28 mouse cellular contexts compared by ENCODE assay signal in genomic region chr7:120409447-120409846, GRCm38 (mm10). TPM values are rescaled to one million over a fixed set of nuclear protein-coding genes. Genes with fewer than 3 reads are reported as not detected.
A peak's percentile ranks its signal among the peaks of the same experiment; 100 is the strongest.
DNase-seq lines count a peak whose midpoint lies in the region; ATAC-seq and TF ChIP-seq lines count a peak whose summit lies in the region.
"Had no signal": no experiment of that assay in that cellular context is flagged by ENCODE, and none has a peak within 500 bp of the region (broad histone marks: within the 10 kb centered on the region; RNA-seq: fewer than 3 reads in every experiment).

Gene Abca16, plus strand, starts transcription at chr7:120409647.

- WGBS in hindbrain, embryonic 10.5 days = 79% methylated on average over 10 of the region's 10 CpGs
- 81% methylated on average over 10 of the region's 10 CpGs for WGBS in hindbrain, embryonic 14.5 days
- 83% methylated on average over 10 of the region's 10 CpGs for WGBS in midbrain, embryonic 13.5 days

- ATAC-seq in hindbrain, embryonic 14.5 days (ENCODE audit: low FRiP score) = no peak
- ATAC-seq in midbrain, embryonic 13.5 days = no peak
- ATAC-seq: forebrain, embryonic 13.5 days; inflammation-experienced regulatory T-cells, adult 6 months; liver, embryonic 12.5 days had no signal

- H3K9ac ChIP-seq in hindbrain, embryonic 14.5 days = no peak within 1 kb of the TSS
- H3K9ac ChIP-seq in ES-E14 (ENCODE audit: insufficient read depth, low read depth, low read length, poor library complexity, severe bottlenecking) = no peak within 1 kb of the TSS
- no peak within 1 kb of the TSS for H3K9ac ChIP-seq in midbrain, embryonic 13.5 days (replicated peaks)
- H3K9ac ChIP-seq: embryonic facial prominence, embryonic 12.5 days; forebrain, embryonic 13.5 days; hindbrain, embryonic 12.5 days; limb, embryonic 12.5 days; liver, embryonic 12.5 days; midbrain, embryonic 12.5 days; neural tube, embryonic 12.5 days had no signal

- TF ChIP-seq CTCF in E14TG2a.4 (conservative IDR thresholded peaks at IDR 0.05; ENCODE audit: low read length) = no peak
- no peak for TF ChIP-seq CTCF in testis, adult 2 months (IDR thresholded peaks at IDR 0.05; ENCODE audit: control insufficient read depth, insufficient read depth, insufficient replicate concordance, low read depth, low read length)

- H3K27ac ChIP-seq in hindbrain, embryonic 10.5 days = no peak within 1 kb of the TSS
- no peak within 1 kb of the TSS for H3K27ac ChIP-seq in hindbrain, embryonic 14.5 days
- no peak within 1 kb of the TSS for H3K27ac ChIP-seq in ES-E14 (ENCODE audit: insufficient read depth, low read depth, low read length, poor library complexity, severe bottlenecking)
- peak within 1 kb of the TSS; percentile 82 for H3K27ac ChIP-seq in testis, adult 2 months (ENCODE audit: control insufficient read depth, insufficient read depth, low read depth, low read length)
- no peak within 1 kb of the TSS for H3K27ac ChIP-seq in midbrain, embryonic 13.5 days
- H3K27ac ChIP-seq: embryonic facial prominence, embryonic 12.5 days; forebrain, embryonic 13.5 days; hindbrain, embryonic 12.5 days; limb, embryonic 12.5 days; liver, embryonic 12.5 days; midbrain, embryonic 12.5 days; neural tube, embryonic 12.5 days had no signal

- no peak within 1 kb of the TSS for H3K4me2 ChIP-seq in hindbrain, embryonic 14.5 days (replicated peaks)
- H3K4me2 ChIP-seq in midbrain, embryonic 13.5 days (replicated peaks) = no peak within 1 kb of the TSS
- H3K4me2 ChIP-seq: embryonic facial prominence, embryonic 12.5 days; forebrain, embryonic 13.5 days; hindbrain, embryonic 12.5 days; limb, embryonic 12.5 days; liver, embryonic 12.5 days; midbrain, embryonic 12.5 days; neural tube, embryonic 12.5 days had no signal

- H3K27me3 ChIP-seq in hindbrain, embryonic 10.5 days (ENCODE audit: insufficient read depth, poor library complexity, severe bottlenecking) = no peaks in the 10 kb centered on the region
- no peaks in the 10 kb centered on the region for H3K27me3 ChIP-seq in hindbrain, embryonic 14.5 days (ENCODE audit: control insufficient read depth, insufficient read depth, low read length)
- no peaks in the 10 kb centered on the region for H3K27me3 ChIP-seq in E14TG2a.4 (ENCODE audit: insufficient read depth, low read length)
- H3K27me3 ChIP-seq in testis, adult 2 months (ENCODE audit: control insufficient read depth, insufficient read depth, low read length) = no peaks in the 10 kb centered on the region
- no peaks in the 10 kb centered on the region for H3K27me3 ChIP-seq in midbrain, embryonic 13.5 days
- H3K27me3 ChIP-seq: embryonic facial prominence, embryonic 12.5 days; forebrain, embryonic 13.5 days; hindbrain, embryonic 12.5 days; limb, embryonic 12.5 days; liver, embryonic 12.5 days; midbrain, embryonic 12.5 days; neural tube, embryonic 12.5 days had no signal

- H3K36me3 ChIP-seq in hindbrain, embryonic 10.5 days = no peaks in the 10 kb centered on the region
- H3K36me3 ChIP-seq in hindbrain, embryonic 14.5 days (replicated peaks; ENCODE audit: control insufficient read depth, insufficient read depth) = no peaks in the 10 kb centered on the region
- H3K36me3 ChIP-seq in E14TG2a.4 (ENCODE audit: insufficient read depth, low read length) (no peaks in the 10 kb centered on the region), ES-E14 (ENCODE audit: control insufficient read depth, insufficient read depth, low read length, poor library complexity, severe bottlenecking) (no peaks in the 10 kb centered on the region)
- no peaks in the 10 kb centered on the region for H3K36me3 ChIP-seq in testis, adult 2 months (ENCODE audit: control insufficient read depth, insufficient read depth, low read length)
- no peaks in the 10 kb centered on the region for H3K36me3 ChIP-seq in midbrain, embryonic 13.5 days
- H3K36me3 ChIP-seq: embryonic facial prominence, embryonic 12.5 days; hindbrain, embryonic 12.5 days; limb, embryonic 12.5 days; liver, embryonic 12.5 days; midbrain, embryonic 12.5 days; neural tube, embryonic 12.5 days had no signal

- TF ChIP-seq POLR2A in testis, adult 2 months (IDR thresholded peaks at IDR 0.05; ENCODE audit: control insufficient read depth, low read depth, low read length) = peak; percentile 84

- peak; percentile 4 for DNase-seq in hindbrain, embryonic 10.5 days (ENCODE audit: low spot score)
- no peak for DNase-seq in hindbrain, embryonic 14.5 days (ENCODE audit: low spot score)
- peak; percentile 25 for DNase-seq in ES-E14 (ENCODE audit: low read depth, low spot score)
- no peak for DNase-seq in frontal cortex, postnatal 10 days (ENCODE audit: low spot score in 2 of 2)
- DNase-seq: adrenal gland, adult 8-10 months; gastrocnemius, postnatal 25 days; kidney, adult 2 months; kidney, postnatal 36 days; layer of hippocampus, adult 9-11 months had no signal

- no peaks in the 10 kb centered on the region for H3K4me1 ChIP-seq in hindbrain, embryonic 10.5 days (replicated peaks)
- no peaks in the 10 kb centered on the region for H3K4me1 ChIP-seq in hindbrain, embryonic 14.5 days (replicated peaks; ENCODE audit: control insufficient read depth, insufficient read depth, low read length)
- H3K4me1 ChIP-seq in E14TG2a.4 (replicated peaks; ENCODE audit: low read depth, low read length) (0 out of 2 replicates have a peak, but pooled peaks cover 5% of the 10 kb centered on the region), ES-E14 (ENCODE audit: control insufficient read depth in 2 of 2, insufficient read depth in 2 of 2, low read length in 2 of 2, poor library complexity in 1 of 2) (no peaks in the 10 kb centered on the region)
- no peaks in the 10 kb centered on the region for H3K4me1 ChIP-seq in testis, adult 2 months (ENCODE audit: control insufficient read depth, insufficient read depth, low read length)
- no peaks in the 10 kb centered on the region for H3K4me1 ChIP-seq in midbrain, embryonic 13.5 days (replicated peaks)
- H3K4me1 ChIP-seq: embryonic facial prominence, embryonic 12.5 days; forebrain, embryonic 13.5 days; hindbrain, embryonic 12.5 days; limb, embryonic 12.5 days; liver, embryonic 12.5 days; midbrain, embryonic 12.5 days; neural tube, embryonic 12.5 days had no signal

- in situ Hi-C loops in ES-E14 (cut with MboI; ENCODE audit: low sequenced_read_pairs in 2 of 2, unreplicated experiment in 2 of 2) = no loop called here

- H3K4me3 ChIP-seq in hindbrain, embryonic 10.5 days = no peak within 1 kb of the TSS
- no peak within 1 kb of the TSS for H3K4me3 ChIP-seq in hindbrain, embryonic 14.5 days (replicated peaks; ENCODE audit: low read length)
- H3K4me3 ChIP-seq in E14TG2a.4 (replicated peaks; ENCODE audit: low read length) (peak within 1 kb of the TSS; percentile 30), ES-E14 (ENCODE audit: insufficient read depth in 1 of 2, low read depth in 1 of 2, low read length in 2 of 2, poor library complexity in 1 of 2, severe bottlenecking in 1 of 2) (peak within 1 kb of the TSS in 1 of 2 experiments; percentile 31; a peak in 2 of 4 replicates)
- H3K4me3 ChIP-seq in testis, adult 2 months (ENCODE audit: control insufficient read depth, low read depth, low read length) = peak within 1 kb of the TSS; percentile 88
- H3K4me3 ChIP-seq in midbrain, embryonic 13.5 days (replicated peaks) = no peak within 1 kb of the TSS
- H3K4me3 ChIP-seq: embryonic facial prominence, embryonic 12.5 days; erythroblast, embryonic 14.5 days; forebrain, embryonic 13.5 days; hindbrain, embryonic 12.5 days; limb, embryonic 12.5 days; liver, embryonic 12.5 days; midbrain, embryonic 12.5 days; neural tube, embryonic 12.5 days had no signal

- H3K9me3 ChIP-seq in hindbrain, embryonic 10.5 days = no peaks in the 10 kb centered on the region
- H3K9me3 ChIP-seq in hindbrain, embryonic 14.5 days (ENCODE audit: control insufficient read depth, low read length) = no peaks in the 10 kb centered on the region
- H3K9me3 ChIP-seq in E14TG2a.4 (ENCODE audit: low read length) (no peaks in the 10 kb centered on the region), ES-E14 (ENCODE audit: control insufficient read depth, insufficient read depth, low read depth, low read length) (no peaks in the 10 kb centered on the region)
- no peaks in the 10 kb centered on the region for H3K9me3 ChIP-seq in midbrain, embryonic 13.5 days
- H3K9me3 ChIP-seq: embryonic facial prominence, embryonic 12.5 days; forebrain, embryonic 13.5 days; hindbrain, embryonic 12.5 days; limb, embryonic 12.5 days; liver, embryonic 12.5 days; midbrain, embryonic 12.5 days; neural tube, embryonic 12.5 days had no signal

TF ChIP-seq in ES-E14, 5 proteins besides CTCF, POLR2A, EP300 and RAD21:
- TF ChIP-seq ZNF384 (IDR thresholded peaks at IDR 0.05; ENCODE audit: low read depth, low read length) = 0 out of 2 replicates have a peak, but pooled peaks have one; percentile 1
- no peak for TF ChIP-seq CHD2 (IDR thresholded peaks at IDR 0.05; ENCODE audit: low read depth, low read length)
- no peak for TF ChIP-seq ZC3H11A (IDR thresholded peaks at IDR 0.05; ENCODE audit: borderline replicate concordance, low read depth, low read length)
- TF ChIP-seq HCFC1 (IDR thresholded peaks at IDR 0.05; ENCODE audit: borderline replicate concordance, insufficient read depth, low read length) = no peak
- no peak for TF ChIP-seq MAFK (IDR thresholded peaks at IDR 0.05; ENCODE audit: insufficient read depth, low read depth, low read length)

RNA-seq across cellular contexts. Expression of gene Abca16, which starts in this region (rescaled TPM):
- not detected in 2 replicates for polyA plus RNA-seq in hindbrain, embryonic 10.5 days (2016; fragmentation: Nextera tagmentation; extraction: Ambion mirVana)
- polyA plus RNA-seq in hindbrain, embryonic 14.5 days (2014; fragmentation: Nextera tagmentation; extraction: Ambion mirVana) = not detected in 2 replicates
- total RNA-seq in ES-E14 (2012; rRNA removed) = 0.54 and 0.74 TPM in 2 replicates
- 18.9 and 25.4 TPM in 2 replicates for polyA plus RNA-seq in testis, adult 2 months (2012; rRNA removed)
- polyA plus RNA-seq in midbrain, embryonic 13.5 days (2015; fragmentation: Nextera tagmentation; extraction: Ambion mirVana) = not detected in 2 replicates
- total RNA-seq: adrenal gland, adult 8-10 months; gastrocnemius, postnatal 25 days; left cerebral cortex, adult 8-10 months; megakaryocyte progenitor cell, adult 5-6 weeks; MEL had no signal
- polyA plus RNA-seq: brain, embryonic 14.5 days; erythroblast, embryonic 14.5 days; forebrain, embryonic 13.5 days; heart, postnatal 0 days; hindbrain, embryonic 12.5 days; inflammation-experienced regulatory T-cells, adult 6 months; kidney, adult 2 months; limb, embryonic 12.5 days; liver, embryonic 12.5 days; lung, embryonic 16.5 days; midbrain, embryonic 12.5 days; neural tube, embryonic 12.5 days; thymus, postnatal 0 days had no signal

Comparison
In these comparisons a context has a peak if more than half of its experiments do, and no peak if none do; other contexts are left out.
1. RNA of gene Abca16 (polyA plus RNA-seq): 18.9 to 25.4 TPM in testis, adult 2 months; not detected in hindbrain, embryonic 10.5 days, not detected in hindbrain, embryonic 14.5 days and not detected in midbrain, embryonic 13.5 days; every median in the first group is over 10 times any median in the second.
2. Peak in DNase-seq in hindbrain, embryonic 10.5 days; RNA of the gene not detected or under 1 TPM.
3. Peak in DNase-seq in ES-E14; RNA of the gene not detected or under 1 TPM.
4. H3K4me3 ChIP-seq: peak in E14TG2a.4 (single experiment) and testis, adult 2 months (single experiment); none in hindbrain, embryonic 10.5 days (single experiment), hindbrain, embryonic 14.5 days (single experiment) and midbrain, embryonic 13.5 days (single experiment).